ENCODE assay signal across 8 mouse cellular contexts in genomic region chr15:12204319-12205159, GRCm38 (mm10). TPM values are rescaled to one million over a fixed set of nuclear protein-coding genes. Genes with fewer than 3 reads are reported as not detected.
DNase-seq lines count a peak whose midpoint lies in the region; ATAC-seq and TF ChIP-seq lines count a peak whose summit lies in the region.

Mtmr12 (plus strand) TSS chr15:12205028.

- H3K4me1 ChIP-seq in embryonic facial prominence, embryonic 13.5 days: peaks cover 36% of the 10 kb centered on the region
- peaks cover 49% of the 10 kb centered on the region for H3K4me1 ChIP-seq in kidney, adult 2 months (ENCODE audit: control insufficient read depth, insufficient read depth, low read length)
- peaks cover 31% of the 10 kb centered on the region for H3K4me1 ChIP-seq in limb, embryonic 12.5 days (replicated peaks)
- H3K4me1 ChIP-seq in midbrain, embryonic 15.5 days: peaks cover 31% of the 10 kb centered on the region
- peaks cover 18% of the 10 kb centered on the region for H3K4me1 ChIP-seq in spleen, adult 2 months (ENCODE audit: control insufficient read depth, insufficient read depth, insufficient read length)

- no peaks in the 10 kb centered on the region for H3K27me3 ChIP-seq in embryonic facial prominence, embryonic 13.5 days
- H3K27me3 ChIP-seq in kidney, adult 2 months (replicated peaks; ENCODE audit: control insufficient read depth, insufficient read depth, low read length): no peaks in the 10 kb centered on the region
- no peaks in the 10 kb centered on the region for H3K27me3 ChIP-seq in limb, embryonic 12.5 days
- no peaks in the 10 kb centered on the region for H3K27me3 ChIP-seq in midbrain, embryonic 15.5 days (replicated peaks)
- H3K27me3 ChIP-seq in spleen, adult 2 months (ENCODE audit: control insufficient read depth, insufficient read depth, low read length): no peaks in the 10 kb centered on the region

- peak; percentile 54 for TF ChIP-seq POLR2A in kidney, adult 2 months (IDR thresholded peaks at IDR 0.05; ENCODE audit: low read depth, low read length)
- peak; percentile 80 for TF ChIP-seq POLR2A in spleen, adult 2 months (IDR thresholded peaks at IDR 0.05; ENCODE audit: low read depth, low read length)

- no peaks in the 10 kb centered on the region for H3K9me3 ChIP-seq in embryonic facial prominence, embryonic 13.5 days
- H3K9me3 ChIP-seq in limb, embryonic 12.5 days: no peaks in the 10 kb centered on the region
- no peaks in the 10 kb centered on the region for H3K9me3 ChIP-seq in midbrain, embryonic 15.5 days

- peak within 1 kb of the TSS; percentile 92 for H3K27ac ChIP-seq in embryonic facial prominence, embryonic 13.5 days
- H3K27ac ChIP-seq in kidney, adult 2 months (ENCODE audit: insufficient read depth, low read depth, low read length): peak within 1 kb of the TSS; percentile 88
- H3K27ac ChIP-seq in limb, embryonic 12.5 days: peak within 1 kb of the TSS; percentile 94
- H3K27ac ChIP-seq in midbrain, embryonic 15.5 days: peak within 1 kb of the TSS; percentile 93
- H3K27ac ChIP-seq in spleen, adult 2 months (ENCODE audit: insufficient read depth, low read length): peak within 1 kb of the TSS; percentile 98

- H3K4me3 ChIP-seq in embryonic facial prominence, embryonic 13.5 days: peak within 1 kb of the TSS; percentile 92
- peak within 1 kb of the TSS; percentile 82 for H3K4me3 ChIP-seq in kidney, adult 2 months (ENCODE audit: insufficient read depth, low read depth, low read length)
- H3K4me3 ChIP-seq in limb, embryonic 12.5 days (replicated peaks): peak within 1 kb of the TSS; percentile 97
- H3K4me3 ChIP-seq in midbrain, embryonic 15.5 days: peak within 1 kb of the TSS; percentile 64
- H3K4me3 ChIP-seq in spleen, adult 2 months (ENCODE audit: extremely low read depth, insufficient read depth, insufficient read length): peak within 1 kb of the TSS; percentile 98

- no peak for TF ChIP-seq CTCF in kidney, adult 2 months (conservative IDR thresholded peaks at IDR 0.05; ENCODE audit: insufficient read depth, insufficient read length, low read depth, low read length)
- TF ChIP-seq CTCF in spleen, adult 2 months (IDR thresholded peaks at IDR 0.05; ENCODE audit: extremely low read depth, insufficient read depth, insufficient read length, insufficient replicate concordance): no peak

- peak within 1 kb of the TSS; percentile 68 for H3K4me2 ChIP-seq in embryonic facial prominence, embryonic 13.5 days
- H3K4me2 ChIP-seq in limb, embryonic 12.5 days: peak within 1 kb of the TSS; percentile 73
- H3K4me2 ChIP-seq in midbrain, embryonic 15.5 days: peak within 1 kb of the TSS; percentile 57

- ATAC-seq in embryonic facial prominence, embryonic 13.5 days (ENCODE audit: insufficient number of reproducible peaks, insufficient read depth, low FRiP score, low TSS enrichment, low read depth): peak; percentile 98
- ATAC-seq in limb, embryonic 12.5 days (ENCODE audit: insufficient number of reproducible peaks, insufficient read depth, low FRiP score, low TSS enrichment, low read depth): peak; percentile 97
- ATAC-seq in midbrain, embryonic 15.5 days (replicated peaks): peak; percentile 98

- H3K36me3 ChIP-seq in embryonic facial prominence, embryonic 13.5 days: no peaks in the 10 kb centered on the region
- no peaks in the 10 kb centered on the region for H3K36me3 ChIP-seq in kidney, adult 2 months (ENCODE audit: control insufficient read depth, insufficient read depth, low read length)
- no peaks in the 10 kb centered on the region for H3K36me3 ChIP-seq in limb, embryonic 12.5 days
- H3K36me3 ChIP-seq in midbrain, embryonic 15.5 days (replicated peaks): no peaks in the 10 kb centered on the region
- no peaks in the 10 kb centered on the region for H3K36me3 ChIP-seq in spleen, adult 2 months (ENCODE audit: control insufficient read depth, insufficient read depth, low read length)

- under 1% methylated on average over 58 of the region's 58 CpGs for WGBS in embryonic facial prominence, embryonic 13.5 days
- WGBS in kidney, adult 2 months: under 1% methylated on average over 58 of the region's 58 CpGs
- under 1% methylated on average over 55 of the region's 58 CpGs for WGBS in limb, embryonic 12.5 days
- WGBS in midbrain, embryonic 15.5 days: under 1% methylated on average over 58 of the region's 58 CpGs
- 1% methylated on average over 56 of the region's 58 CpGs for WGBS in spleen, adult 2 months

- DNase-seq in 3134 (ENCODE audit: extremely low read depth, insufficient read length, low spot score): peak; percentile 98
- DNase-seq in adrenal gland, postnatal 36 days: peak; percentile 100
- DNase-seq in heart, adult 18-20 months: peak; percentile 100
- DNase-seq in kidney, adult 2 months: peak; percentile 100
- peak; percentile 96 to 100 for DNase-seq in spleen, adult 2 months (ENCODE audit: low read depth in 1 of 2, low spot score in 2 of 2)

- peak within 1 kb of the TSS; percentile 94 for H3K9ac ChIP-seq in embryonic facial prominence, embryonic 13.5 days
- peak within 1 kb of the TSS; percentile 95 for H3K9ac ChIP-seq in limb, embryonic 12.5 days (replicated peaks)
- H3K9ac ChIP-seq in midbrain, embryonic 15.5 days: peak within 1 kb of the TSS; percentile 82

RNA-seq across cellular contexts. Expression of gene Mtmr12, which starts in this region (rescaled TPM):
- 10 to 100 TPM; 21.2 to 24.8 TPM for total RNA-seq in adrenal gland, postnatal 36 days (2021)
- 16.1 and 18.5 TPM in 2 replicates for polyA plus RNA-seq in embryonic facial prominence, embryonic 13.5 days (2015; fragmentation: Nextera tagmentation; extraction: Ambion mirVana)
- total RNA-seq in heart, adult 18-20 months (2021): 10 to 100 TPM in 1 of 2 experiments, 1 to 10 TPM in 1; 9.9 to 10.7 TPM
- 27.3 and 28.1 TPM in 2 replicates for polyA plus RNA-seq in kidney, adult 2 months (2012; rRNA removed)
- polyA plus RNA-seq in limb, embryonic 12.5 days (2016; fragmentation: Nextera tagmentation; extraction: Ambion mirVana): 20.7 and 22.4 TPM in 2 replicates
- 8.3 and 9.6 TPM in 2 replicates for polyA plus RNA-seq in midbrain, embryonic 15.5 days (2015; fragmentation: Nextera tagmentation; extraction: Ambion mirVana)
- polyA plus RNA-seq in spleen, adult 2 months (2012; rRNA removed): 17.7 and 19.1 TPM in 2 replicates

Comparison
In these comparisons a context has a peak if more than half of its experiments do, and no peak if none do; other contexts are left out.
1. Peak in every context shown above with its lines: DNase-seq, ATAC-seq, H3K4me3 ChIP-seq and H3K27ac ChIP-seq.